Mouse (Mus musculus): Measurements from ENCODE around the gene Myo16. TPM values are rescaled to one million over a fixed set of nuclear protein-coding genes. Genes with fewer than 3 reads are reported as not detected.
A peak's percentile ranks its signal among the peaks of the same experiment; 100 is the strongest.

The Myo16 gene
- polyA plus RNA-seq, 1 experiment from 2014 or later, result 0.70 TPM

GRCm38 (mm10) chr8:10534619-10535286, 381.0 kb downstream of the Myo16 start:
- no peak overlapping the region for H3K9ac ChIP-seq
- ATAC-seq (ENCODE audit: insufficient read depth) (no peak), DNase-seq (no peak)
- 69% methylated on average over 16 of the region's 16 CpGs for WGBS
- H3K27ac ChIP-seq (ENCODE audit: low read depth), result no peak overlapping the region
- H3K9me3 ChIP-seq (ENCODE audit: low read depth, low read length), result no peaks in the 10 kb centered on the region
- no peak overlapping the region for H3K4me2 ChIP-seq
- H3K36me3 ChIP-seq (ENCODE audit: insufficient read depth), result no peaks in the 10 kb centered on the region
- no peaks in the 10 kb centered on the region for H3K27me3 ChIP-seq (ENCODE audit: insufficient read depth, low read length)
- no peak for TF ChIP-seq CTCF (IDR thresholded peaks at IDR 0.05; ENCODE audit: low read depth)
- no peaks in the 10 kb centered on the region for H3K4me1 ChIP-seq (ENCODE audit: insufficient read depth)
- no peak overlapping the region for H3K4me3 ChIP-seq (ENCODE audit: low read depth, low read length)

GRCm38 (mm10) chr8:10538319-10538718, 384.6 kb downstream of the Myo16 start:
- no peaks in the 10 kb centered on the region for H3K27me3 ChIP-seq (ENCODE audit: insufficient read depth, low read length)
- H3K4me2 ChIP-seq, result no peak overlapping the region
- no peaks in the 10 kb centered on the region for H3K4me1 ChIP-seq (ENCODE audit: insufficient read depth)
- H3K9me3 ChIP-seq (ENCODE audit: low read depth, low read length), result no peaks in the 10 kb centered on the region
- no peak overlapping the region for H3K27ac ChIP-seq (ENCODE audit: low read depth)
- DNase-seq (no peak), ATAC-seq (ENCODE audit: insufficient read depth) (no peak)
- 68% methylated on average over 6 of the region's 6 CpGs for WGBS
- H3K36me3 ChIP-seq (ENCODE audit: insufficient read depth), result no peaks in the 10 kb centered on the region
- no peak overlapping the region for H3K4me3 ChIP-seq (ENCODE audit: low read depth, low read length)
- H3K9ac ChIP-seq, result no peak overlapping the region
- TF ChIP-seq CTCF (IDR thresholded peaks at IDR 0.05; ENCODE audit: low read depth), result no peak

DNA sequence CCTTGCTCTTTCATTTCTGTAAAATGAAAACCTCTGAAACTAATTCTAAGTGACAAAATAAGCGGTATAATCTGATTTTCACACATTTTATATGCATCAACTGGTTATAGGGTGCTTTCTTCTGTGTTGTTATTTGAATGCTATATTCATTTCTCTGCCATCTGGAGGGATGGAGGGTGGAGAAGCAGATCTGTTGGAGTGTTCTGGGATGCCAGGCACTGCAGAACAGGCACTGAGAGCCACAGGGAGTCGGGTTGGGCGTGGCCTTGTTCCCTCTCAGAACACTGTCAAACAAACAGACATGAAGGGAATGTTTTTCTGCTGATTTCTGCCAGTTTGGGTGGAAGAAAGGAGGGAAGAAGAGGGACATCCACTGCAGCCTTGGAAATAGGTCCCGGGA, 386.0 kb downstream of the Myo16 start:
- ATAC-seq (ENCODE audit: insufficient read depth) (no peak), DNase-seq (no peak)
- Histone ChIP-seq H3K9ac (no peak overlapping the region), H3K4me3 (ENCODE audit: low read depth, low read length) (no peak overlapping the region), H3K36me3 (ENCODE audit: insufficient read depth) (no peaks in the 10 kb centered on the region), H3K27ac (ENCODE audit: low read depth) (no peak overlapping the region), H3K4me2 (no peak overlapping the region), H3K4me1 (ENCODE audit: insufficient read depth) (no peaks in the 10 kb centered on the region), H3K27me3 (ENCODE audit: insufficient read depth, low read length) (no peaks in the 10 kb centered on the region), H3K9me3 (ENCODE audit: low read depth, low read length) (peaks cover 3% of the 10 kb centered on the region; the same call in 1 of the 2 replicates)
- TF ChIP-seq CTCF (IDR thresholded peaks at IDR 0.05; ENCODE audit: low read depth), result no peak
- 74% methylated on average over 4 of the region's 4 CpGs for WGBS

- no peaks in the 10 kb centered on the region for H3K4me1 ChIP-seq (ENCODE audit: insufficient read depth)
- DNase-seq (no peak), ATAC-seq (ENCODE audit: insufficient read depth) (no peak)
- no peak for TF ChIP-seq CTCF (IDR thresholded peaks at IDR 0.05; ENCODE audit: low read depth)
- H3K4me3 ChIP-seq (ENCODE audit: low read depth, low read length), result no peak overlapping the region
- no peak overlapping the region for H3K9ac ChIP-seq
- no peak overlapping the region for H3K4me2 ChIP-seq
- H3K9me3 ChIP-seq (ENCODE audit: low read depth, low read length), result peaks cover 3% of the 10 kb centered on the region; the same call in 1 of the 2 replicates
- H3K27me3 ChIP-seq (ENCODE audit: insufficient read depth, low read length), result no peaks in the 10 kb centered on the region
- WGBS, result 78% methylated on average over 3 of the region's 3 CpGs
- no peak overlapping the region for H3K27ac ChIP-seq (ENCODE audit: low read depth)
- no peaks in the 10 kb centered on the region for H3K36me3 ChIP-seq (ENCODE audit: insufficient read depth)
Observed at GRCm38 (mm10) chr8:10545890-10546289, 392.2 kb downstream of the Myo16 start.

- no peak for TF ChIP-seq CTCF (IDR thresholded peaks at IDR 0.05; ENCODE audit: low read depth)
- no peaks in the 10 kb centered on the region for H3K4me1 ChIP-seq (ENCODE audit: insufficient read depth)
- no peaks in the 10 kb centered on the region for H3K27me3 ChIP-seq (ENCODE audit: insufficient read depth, low read length)
- DNase-seq (no peak), ATAC-seq (ENCODE audit: insufficient read depth) (no peak)
- H3K36me3 ChIP-seq (ENCODE audit: insufficient read depth), result no peaks in the 10 kb centered on the region
- no peak overlapping the region for H3K9ac ChIP-seq
- no peak overlapping the region for H3K27ac ChIP-seq (ENCODE audit: low read depth)
- 85% methylated on average over 8 of the region's 8 CpGs for WGBS
- no peak overlapping the region for H3K4me3 ChIP-seq (ENCODE audit: low read depth, low read length)
- H3K9me3 ChIP-seq (ENCODE audit: low read depth, low read length), result peaks cover 3% of the 10 kb centered on the region; the same call in 1 of the 2 replicates
- H3K4me2 ChIP-seq, result no peak overlapping the region
Observed at GRCm38 (mm10) chr8:10546519-10546918, 392.8 kb downstream of the Myo16 start.

DNA sequence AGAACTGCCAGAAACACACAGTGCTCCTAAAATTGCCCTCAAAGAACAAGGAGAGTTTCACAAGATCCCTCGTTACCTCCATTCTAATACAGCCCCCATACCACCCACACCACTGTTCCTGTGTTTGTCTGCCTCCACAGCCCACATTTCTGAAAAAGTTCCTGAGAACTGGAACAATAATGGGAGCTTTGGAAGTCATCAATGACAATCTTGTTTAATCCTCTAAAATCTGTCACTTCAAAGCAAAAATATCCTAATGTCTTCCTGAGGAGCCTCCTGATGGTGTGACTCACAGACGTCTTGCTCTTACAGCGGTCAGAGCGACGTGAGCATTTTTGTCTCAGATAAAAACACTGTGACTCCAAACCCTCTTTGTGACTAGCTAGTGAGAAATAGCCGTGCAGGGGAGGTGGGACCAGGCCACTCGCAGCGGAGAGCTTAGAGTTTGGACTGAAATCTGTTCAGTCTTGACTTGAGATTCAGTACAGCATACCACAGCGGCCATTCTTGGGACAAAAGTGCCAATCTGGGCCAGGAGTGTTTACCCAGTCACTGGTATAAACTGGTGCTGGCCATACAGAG, 394.4 kb downstream of the Myo16 start:
- Histone ChIP-seq H3K4me1 (ENCODE audit: insufficient read depth) (no peaks in the 10 kb centered on the region), H3K4me2 (no peak overlapping the region), H3K4me3 (ENCODE audit: low read depth, low read length) (no peak overlapping the region), H3K36me3 (ENCODE audit: insufficient read depth) (no peaks in the 10 kb centered on the region), H3K27ac (ENCODE audit: low read depth) (no peak overlapping the region), H3K9me3 (ENCODE audit: low read depth, low read length) (peaks cover 3% of the 10 kb centered on the region; the same call in 1 of the 2 replicates), H3K9ac (no peak overlapping the region), H3K27me3 (ENCODE audit: insufficient read depth, low read length) (no peaks in the 10 kb centered on the region)
- WGBS, result 40% methylated on average over 9 of the region's 9 CpGs
- TF ChIP-seq CTCF (IDR thresholded peaks at IDR 0.05; ENCODE audit: low read depth), result no peak
- no peak for ATAC-seq (ENCODE audit: insufficient read depth)
- DNase-seq, result peak; percentile 6

- 86% methylated on average over 3 of the region's 3 CpGs for WGBS
- H3K9ac ChIP-seq, result no peak overlapping the region
- no peak overlapping the region for H3K27ac ChIP-seq (ENCODE audit: low read depth)
- no peak overlapping the region for H3K4me2 ChIP-seq
- no peaks in the 10 kb centered on the region for H3K9me3 ChIP-seq (ENCODE audit: low read depth, low read length)
- no peak for DNase-seq
- TF ChIP-seq CTCF (IDR thresholded peaks at IDR 0.05; ENCODE audit: low read depth), result no peak
- ATAC-seq (ENCODE audit: insufficient read depth), result no peak
- H3K36me3 ChIP-seq (ENCODE audit: insufficient read depth), result no peaks in the 10 kb centered on the region
- no peaks in the 10 kb centered on the region for H3K27me3 ChIP-seq (ENCODE audit: insufficient read depth, low read length)
- H3K4me3 ChIP-seq (ENCODE audit: low read depth, low read length), result no peak overlapping the region
- no peaks in the 10 kb centered on the region for H3K4me1 ChIP-seq (ENCODE audit: insufficient read depth)
Observed at GRCm38 (mm10) chr8:10549434-10549833, 395.7 kb downstream of the Myo16 start.
